Mouse (Mus musculus) megakaryocyte, embryonic 14.5 days (primary cell): ENCODE measurements around the gene Tube1.

Experiments
- FLI1 ChIP-seq: IDR thresholded peaks from 2 replicates; pipeline ENCODE4 v1.6.1; 2012; ENCODE audit warnings: low read length, inconsistent platforms, mixed read lengths
- GATA1 ChIP-seq: IDR thresholded peaks from 3 replicates; pipeline ENCODE4 v1.6.1; 2012; ENCODE audit warnings: mixed read lengths, low read length, inconsistent platforms, borderline replicate concordance

DNA sequence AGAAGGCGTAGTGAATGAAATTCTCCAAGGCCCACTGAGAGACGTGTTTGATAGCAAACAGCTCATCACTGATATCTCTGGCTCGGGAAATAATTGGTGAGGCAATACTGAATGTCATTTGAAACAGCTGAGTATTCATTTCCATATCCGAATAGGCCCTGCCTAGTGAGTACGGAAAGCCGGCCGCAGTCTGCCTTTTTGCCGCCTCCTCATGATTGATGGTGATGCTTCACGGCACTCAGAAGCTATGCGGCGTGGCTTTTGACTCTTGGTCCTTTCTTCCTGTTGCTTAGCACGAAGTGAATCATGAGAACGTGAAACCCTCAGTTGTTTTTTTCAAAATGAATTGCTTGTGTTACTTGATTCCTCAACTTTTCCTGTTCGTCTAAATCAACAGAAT lies 7.1 kb downstream of the Tube1 start:
- TF ChIP-seq GATA1 (no peak), FLI1 (no peak)
